Mouse (Mus musculus): Measurements from ENCODE around the gene Sec14l3. TPM values are rescaled to one million over a fixed set of nuclear protein-coding genes. Genes with fewer than 3 reads are reported as not detected.

The Sec14l3 gene
- polyA plus RNA-seq, 1 experiment from 2014 or later, result not detected

Other genes starting within 250 kb of the Sec14l3 start
- 0.11 and 0.29 TPM in 2 replicates for gene Osbp2, start 200.9 kb upstream of the Sec14l3 start, polyA plus RNA-seq (2016; fragmentation: Nextera tagmentation; extraction: Ambion mirVana)
- 0.31 and 0.33 TPM in 2 replicates for gene 4921536K21Rik, start 169.7 kb upstream of the Sec14l3 start, polyA plus RNA-seq (2016; fragmentation: Nextera tagmentation; extraction: Ambion mirVana)
- gene Dusp18, start 169.6 kb upstream of the Sec14l3 start, polyA plus RNA-seq (2016; fragmentation: Nextera tagmentation; extraction: Ambion mirVana), result 13.6 and 16.1 TPM in 2 replicates
- gene Slc35e4, start 150.2 kb upstream of the Sec14l3 start, polyA plus RNA-seq (2016; fragmentation: Nextera tagmentation; extraction: Ambion mirVana), result 4.4 and 6.2 TPM in 2 replicates
- 50.3 and 56.3 TPM in 2 replicates for gene Tcn2, start 132.7 kb upstream of the Sec14l3 start, polyA plus RNA-seq (2016; fragmentation: Nextera tagmentation; extraction: Ambion mirVana)
- 65.9 and 80.1 TPM in 2 replicates for gene Pes1, start 100.9 kb upstream of the Sec14l3 start, polyA plus RNA-seq (2016; fragmentation: Nextera tagmentation; extraction: Ambion mirVana)
- 0.15 TPM in 1 of 2 replicates, not detected in the other for gene 4930556J24Rik, start 88.1 kb upstream of the Sec14l3 start, polyA plus RNA-seq (2016; fragmentation: Nextera tagmentation; extraction: Ambion mirVana)
- gene Gal3st1, start 81.2 kb upstream of the Sec14l3 start, polyA plus RNA-seq (2016; fragmentation: Nextera tagmentation; extraction: Ambion mirVana), result 0.32 and 0.73 TPM in 2 replicates
- 0.07 and 0.50 TPM in 2 replicates for gene Sec14l4, start 33.4 kb upstream of the Sec14l3 start, polyA plus RNA-seq (2016; fragmentation: Nextera tagmentation; extraction: Ambion mirVana)
- 25.7 and 26.0 TPM in 2 replicates for gene Mtfp1, start 30.6 kb downstream of the Sec14l3 start, polyA plus RNA-seq (2016; fragmentation: Nextera tagmentation; extraction: Ambion mirVana)
- gene Sec14l2, start 58.6 kb downstream of the Sec14l3 start, polyA plus RNA-seq (2016; fragmentation: Nextera tagmentation; extraction: Ambion mirVana), result 0.94 and 2.1 TPM in 2 replicates
- gene Rnf215, start 70.4 kb downstream of the Sec14l3 start, polyA plus RNA-seq (2016; fragmentation: Nextera tagmentation; extraction: Ambion mirVana), result 16.4 and 17.1 TPM in 2 replicates
- gene Ccdc157, start 95.5 kb downstream of the Sec14l3 start, polyA plus RNA-seq (2016; fragmentation: Nextera tagmentation; extraction: Ambion mirVana), result 3.8 and 4.2 TPM in 2 replicates
- gene Sf3a1, start 95.5 kb downstream of the Sec14l3 start, polyA plus RNA-seq (2016; fragmentation: Nextera tagmentation; extraction: Ambion mirVana), result 52.7 and 68.6 TPM in 2 replicates
- gene Tbc1d10a, start 121.9 kb downstream of the Sec14l3 start, polyA plus RNA-seq (2016; fragmentation: Nextera tagmentation; extraction: Ambion mirVana), result 18.7 and 22.0 TPM in 2 replicates
- gene Castor1, start 153.4 kb downstream of the Sec14l3 start, polyA plus RNA-seq (2016; fragmentation: Nextera tagmentation; extraction: Ambion mirVana), result 1.5 and 1.7 TPM in 2 replicates
- gene Osm, start 171.6 kb downstream of the Sec14l3 start, polyA plus RNA-seq (2016; fragmentation: Nextera tagmentation; extraction: Ambion mirVana), result 0.05 and 0.06 TPM in 2 replicates
- 0.11 and 0.21 TPM in 2 replicates for gene Lif, start 192.7 kb downstream of the Sec14l3 start, polyA plus RNA-seq (2016; fragmentation: Nextera tagmentation; extraction: Ambion mirVana)

Measured in heart, embryonic 10.5 days (tissue).